Mouse (Mus musculus) retina, adult 2 months (tissue): Measurements from ENCODE around the gene Lrrc1.

ENCODE experiments used
- DNase-seq: peaks from one replicate; pipeline ENCODE4 v3.0.0-alpha.2; 2012; ENCODE audit warnings: low read depth, low spot score

Lrrc1 gene

GRCm38 (mm10) chr9:77502171-77502547, 42.5 kb downstream of the Lrrc1 start:
- DNase-seq: no peak

- DNase-seq: no peak
Measured at GRCm38 (mm10) chr9:77499084-77499483, 45.6 kb downstream of the Lrrc1 start.

- no peak for DNase-seq
Measured at GRCm38 (mm10) chr9:77498406-77498805, 46.3 kb downstream of the Lrrc1 start.

GRCm38 (mm10) chr9:77497173-77497572, 47.5 kb downstream of the Lrrc1 start:
- no peak for DNase-seq

GRCm38 (mm10) chr9:77496540-77497062, 48.1 kb downstream of the Lrrc1 start:
- DNase-seq: no peak

- no peak for DNase-seq
Measured at GRCm38 (mm10) chr9:77494307-77494706, 50.4 kb downstream of the Lrrc1 start.

GRCm38 (mm10) chr9:77488611-77489010, 56.1 kb downstream of the Lrrc1 start:
- no peak for DNase-seq

GRCm38 (mm10) chr9:77487427-77487826, 57.2 kb downstream of the Lrrc1 start:
- no peak for DNase-seq

- DNase-seq: no peak
Measured at GRCm38 (mm10) chr9:77485915-77486314, 58.8 kb downstream of the Lrrc1 start.

- DNase-seq: no peak
Measured at GRCm38 (mm10) chr9:77484751-77485150, 59.9 kb downstream of the Lrrc1 start.

- DNase-seq: no peak
Measured at GRCm38 (mm10) chr9:77483559-77483958, 61.1 kb downstream of the Lrrc1 start.

GRCm38 (mm10) chr9:77482281-77482680, 62.4 kb downstream of the Lrrc1 start:
- no peak for DNase-seq

GRCm38 (mm10) chr9:77481380-77481779, 63.3 kb downstream of the Lrrc1 start:
- no peak for DNase-seq

GRCm38 (mm10) chr9:77480574-77481319, 63.9 kb downstream of the Lrrc1 start:
- DNase-seq: no peak

- DNase-seq: no peak
Measured at GRCm38 (mm10) chr9:77480001-77480400, 64.7 kb downstream of the Lrrc1 start.

- no peak for DNase-seq
Measured at GRCm38 (mm10) chr9:77478166-77478920, 66.3 kb downstream of the Lrrc1 start.

- no peak for DNase-seq
Measured at GRCm38 (mm10) chr9:77474535-77474934, 70.1 kb downstream of the Lrrc1 start.

- no peak for DNase-seq
Measured at GRCm38 (mm10) chr9:77472557-77472956, 72.1 kb downstream of the Lrrc1 start.

- no peak for DNase-seq
Measured at GRCm38 (mm10) chr9:77471646-77472220, 72.9 kb downstream of the Lrrc1 start.

- no peak for DNase-seq
Measured at GRCm38 (mm10) chr9:77469791-77470607, 74.7 kb downstream of the Lrrc1 start.

- DNase-seq: no peak
Measured at GRCm38 (mm10) chr9:77466926-77467325, 77.7 kb downstream of the Lrrc1 start.

- DNase-seq: no peak
Measured at GRCm38 (mm10) chr9:77465401-77465800, 79.3 kb downstream of the Lrrc1 start.
